Mouse (Mus musculus) left cerebral cortex, postnatal 10 days (tissue): ENCODE results near the gene Csrp1. TPM values are rescaled to one million over a fixed set of nuclear protein-coding genes. Genes with fewer than 3 reads are reported as not detected.
A peak's percentile ranks its signal among the peaks of the same experiment; 100 is the strongest.

Source experiments
- DNase-seq, 2 experiments: peaks; one replicate each; pipeline ENCODE4 v3.0.0; 2021 to 2022; ENCODE audit warnings: low spot score in 2 of 2, mixed read lengths in 1 of 2; ENCODE audit errors: extremely low spot score in 1 of 2
- intact Hi-C: fragments of 180-260 bp; cut with DNase I; formaldehyde crosslinking; loops from one replicate; pipeline ENCODE4 v1.15.1; 2025
- total RNA-seq, 2 experiments: library from RNA; stranded (reverse); gene quantifications; 2 replicates each; pipeline ENCODE4 v1.2.3; 2021

Csrp1 gene
- total RNA-seq, 2 experiments from 2014 or later: 67.3 to 85.0 TPM

DNA sequence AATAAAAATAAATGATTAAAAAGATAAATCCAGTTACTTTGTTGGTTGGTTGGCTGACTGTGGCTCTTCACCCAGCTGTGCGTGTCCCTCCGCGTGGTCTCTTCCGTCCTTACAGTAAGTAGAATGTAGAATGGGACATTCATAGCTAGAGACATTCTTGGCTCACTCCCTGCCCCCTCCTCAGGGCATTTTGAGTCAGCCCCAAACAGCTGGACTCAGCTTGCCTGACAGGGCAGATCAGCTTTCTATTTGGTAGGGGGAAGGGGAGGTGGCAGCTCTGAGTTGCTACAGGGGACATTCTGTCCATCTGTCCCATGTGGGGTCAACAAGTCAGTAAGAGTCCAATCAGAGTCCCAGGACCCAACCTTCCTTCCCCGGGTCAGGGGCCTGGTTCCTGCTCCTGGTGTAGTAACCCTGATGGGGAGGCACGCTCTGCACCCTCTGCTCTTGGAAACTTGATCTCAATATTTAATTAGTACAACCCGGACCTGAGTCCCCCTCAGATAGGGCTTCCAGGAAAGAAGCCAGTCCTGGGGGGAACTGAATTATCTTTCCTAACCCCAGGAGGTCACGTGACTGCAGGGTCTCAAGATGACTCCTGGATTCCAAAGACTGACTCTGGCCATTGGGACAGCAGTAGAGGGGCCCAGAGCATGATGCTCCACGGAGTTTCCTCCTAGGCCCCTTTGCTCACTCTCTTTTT, 43.8 kb downstream of the Csrp1 start:
- DNase-seq: no peak
- intact Hi-C loops: no loop called here

DNA sequence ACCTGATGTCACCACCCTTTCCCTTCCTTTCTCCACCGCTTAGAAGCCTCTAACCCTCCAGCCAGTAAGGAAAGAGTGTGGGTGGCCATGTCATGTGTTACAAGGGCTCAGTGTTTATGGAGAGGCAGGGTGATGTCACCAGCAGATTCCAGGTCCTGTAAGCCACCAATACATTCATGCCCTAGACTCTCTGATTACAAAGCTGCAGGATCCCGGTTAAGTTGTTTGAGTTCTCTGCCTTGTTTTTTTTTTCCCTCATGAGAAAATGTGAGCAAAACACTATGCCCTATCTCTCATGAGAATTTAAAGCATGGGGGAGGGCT, 44.3 kb downstream of the Csrp1 start:
- intact Hi-C loops: no loop called here
- no peak for DNase-seq

DNA sequence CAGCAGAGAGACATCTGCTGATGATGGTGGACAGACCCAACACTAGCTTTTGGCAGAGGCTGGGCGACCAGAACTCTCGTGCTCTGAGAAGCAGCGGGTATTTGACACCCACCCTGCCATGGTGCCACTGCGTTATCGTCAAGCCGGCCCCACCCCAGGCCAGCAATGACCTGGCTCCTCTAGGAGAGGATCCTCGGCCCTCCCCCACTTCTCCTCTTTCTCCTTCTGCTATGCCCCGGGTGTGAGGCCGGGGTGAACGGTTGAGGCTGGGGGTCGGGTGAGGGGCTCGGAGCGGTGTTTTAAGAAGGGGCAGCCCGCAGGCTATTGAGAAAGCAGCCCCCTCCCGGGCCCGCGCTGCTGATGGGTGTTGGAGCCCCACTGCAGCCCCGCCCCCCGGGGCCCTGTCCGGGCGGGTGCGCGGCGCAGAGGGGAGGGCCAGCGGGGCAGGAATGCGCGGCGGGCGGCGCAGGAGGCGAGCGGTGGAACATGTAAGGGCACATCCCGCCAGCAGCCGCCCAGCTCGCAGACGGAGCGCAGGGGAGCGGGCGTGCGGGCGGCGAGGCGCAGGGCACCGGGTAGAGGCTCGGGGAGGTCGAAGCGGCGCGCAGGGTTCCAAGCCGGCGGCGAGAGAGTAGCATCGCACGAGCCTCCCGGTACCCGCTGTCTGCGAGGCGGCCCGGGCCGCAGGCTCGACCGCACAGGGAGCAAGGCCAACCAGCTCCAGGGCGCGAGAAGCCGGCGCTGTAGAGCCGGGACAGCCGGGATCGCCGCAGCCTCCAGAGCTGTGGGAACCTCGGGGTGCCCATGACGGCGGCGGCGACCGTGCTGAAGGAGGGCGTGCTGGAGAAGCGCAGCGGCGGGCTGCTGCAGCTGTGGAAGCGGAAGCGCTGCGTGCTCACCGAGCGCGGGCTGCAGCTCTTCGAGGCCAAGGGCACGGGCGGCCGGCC, 46.1 kb downstream of the Csrp1 start, which contains the start of gene Phlda3:
Gene Phlda3 (plus strand): TSS at position 475 of the 947 bp plus-strand sequence.
- DNase-seq: peak in 1 of 2 experiments; percentile 82
- intact Hi-C loops: no loop called here

DNA sequence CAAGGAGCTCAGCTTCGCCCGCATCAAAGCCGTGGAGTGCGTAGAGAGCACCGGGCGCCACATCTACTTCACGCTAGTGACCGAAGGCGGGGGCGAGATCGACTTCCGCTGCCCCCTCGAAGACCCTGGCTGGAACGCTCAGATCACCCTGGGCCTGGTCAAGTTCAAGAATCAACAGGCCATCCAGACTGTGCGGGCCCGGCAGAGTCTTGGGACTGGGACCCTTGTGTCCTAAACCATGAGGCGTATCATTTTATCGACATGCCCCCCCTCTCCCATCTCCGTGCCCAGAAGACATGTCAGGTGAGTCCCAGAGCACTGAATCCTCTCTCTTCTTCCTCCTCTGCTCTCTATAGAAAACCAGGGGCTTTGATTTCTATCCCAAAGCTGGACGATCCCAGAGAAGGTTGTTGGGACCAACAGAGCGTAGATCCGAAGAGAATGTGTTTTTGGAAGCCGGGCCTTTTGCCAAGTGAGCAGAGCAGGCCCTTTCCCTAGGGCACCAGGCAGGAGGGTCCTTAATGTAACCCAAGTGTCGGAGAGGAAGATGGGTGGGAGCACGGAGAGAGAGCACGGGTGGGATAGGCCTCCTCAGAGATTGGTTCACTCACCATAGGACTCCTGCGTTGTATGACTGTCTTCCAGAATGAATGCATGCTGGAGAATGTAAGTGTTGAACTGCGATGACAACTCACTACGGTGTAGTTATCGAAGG, 46.9 kb downstream of the Csrp1 start:
- intact Hi-C loops: no loop called here
- peak in 1 of 2 experiments; percentile 33 for DNase-seq

DNA sequence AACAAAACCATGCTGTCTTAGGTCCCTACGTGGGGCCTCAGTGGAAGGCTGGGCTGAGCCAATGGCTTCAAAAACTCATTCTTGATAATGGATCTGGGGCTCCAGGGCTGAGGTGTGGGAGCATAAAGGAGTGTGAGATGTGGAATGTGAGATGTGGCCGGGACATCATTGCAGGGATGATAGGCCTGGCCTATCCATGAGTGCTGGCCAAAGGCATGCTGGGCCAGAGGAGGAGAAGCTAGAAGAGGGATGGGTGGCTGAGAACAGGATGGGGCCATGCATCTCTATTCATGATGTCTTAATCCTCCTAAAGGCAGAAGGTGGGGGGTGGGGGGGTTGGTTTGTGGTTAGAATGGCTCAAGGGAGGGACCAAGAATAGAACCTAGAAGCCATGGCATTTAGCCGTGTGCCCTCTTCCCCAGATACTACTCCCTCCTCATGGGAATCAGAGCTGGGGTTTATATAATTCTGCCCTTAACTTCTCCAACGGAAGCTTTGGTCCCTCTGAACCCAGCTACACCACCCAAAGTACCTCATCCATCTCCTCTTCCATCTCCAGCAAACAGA, 47.5 kb downstream of the Csrp1 start:
- intact Hi-C loops: no loop called here
- no peak for DNase-seq

DNA sequence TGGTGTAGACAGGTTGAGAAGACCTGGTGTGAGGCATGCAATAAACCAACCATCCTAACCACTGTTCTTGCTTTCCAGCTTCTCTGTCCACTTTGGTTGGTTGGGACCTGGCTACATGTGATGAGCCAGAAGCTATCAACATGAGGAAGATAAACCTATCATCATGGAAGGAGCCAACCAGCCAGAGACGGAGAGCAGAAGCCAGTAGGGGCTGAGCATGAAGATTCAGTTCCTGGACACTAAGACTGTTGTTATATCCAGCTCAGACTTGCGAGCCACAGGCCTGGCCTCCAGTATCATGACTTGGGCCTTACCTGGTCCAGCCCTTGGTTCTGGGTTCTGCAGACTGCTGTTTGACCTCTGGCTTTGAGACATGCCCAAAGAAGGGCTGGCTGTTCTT, 48.5 kb downstream of the Csrp1 start:
- DNase-seq: no peak
- intact Hi-C loops: no loop called here

DNA sequence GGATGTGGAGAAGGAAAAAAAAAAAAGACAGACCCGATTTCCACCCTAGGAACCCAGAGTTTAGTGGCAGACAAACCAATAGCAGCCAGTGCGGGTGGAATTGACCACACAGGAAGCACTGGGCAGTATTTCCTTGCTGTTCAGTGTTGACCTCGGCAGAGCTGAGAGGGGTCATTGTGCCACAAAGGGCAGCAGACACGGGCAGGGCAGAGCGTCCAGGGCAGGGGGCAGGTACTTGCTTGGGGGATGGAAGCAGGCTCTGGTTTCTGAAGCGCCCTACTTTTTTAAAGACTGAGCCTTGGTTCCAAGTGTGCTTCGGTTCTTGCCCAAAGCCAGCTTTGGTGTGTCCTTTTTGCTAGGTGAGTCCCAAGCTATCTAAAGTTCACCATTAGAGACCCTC, 50.4 kb downstream of the Csrp1 start:
- intact Hi-C loops: no loop called here
- DNase-seq: no peak

DNA sequence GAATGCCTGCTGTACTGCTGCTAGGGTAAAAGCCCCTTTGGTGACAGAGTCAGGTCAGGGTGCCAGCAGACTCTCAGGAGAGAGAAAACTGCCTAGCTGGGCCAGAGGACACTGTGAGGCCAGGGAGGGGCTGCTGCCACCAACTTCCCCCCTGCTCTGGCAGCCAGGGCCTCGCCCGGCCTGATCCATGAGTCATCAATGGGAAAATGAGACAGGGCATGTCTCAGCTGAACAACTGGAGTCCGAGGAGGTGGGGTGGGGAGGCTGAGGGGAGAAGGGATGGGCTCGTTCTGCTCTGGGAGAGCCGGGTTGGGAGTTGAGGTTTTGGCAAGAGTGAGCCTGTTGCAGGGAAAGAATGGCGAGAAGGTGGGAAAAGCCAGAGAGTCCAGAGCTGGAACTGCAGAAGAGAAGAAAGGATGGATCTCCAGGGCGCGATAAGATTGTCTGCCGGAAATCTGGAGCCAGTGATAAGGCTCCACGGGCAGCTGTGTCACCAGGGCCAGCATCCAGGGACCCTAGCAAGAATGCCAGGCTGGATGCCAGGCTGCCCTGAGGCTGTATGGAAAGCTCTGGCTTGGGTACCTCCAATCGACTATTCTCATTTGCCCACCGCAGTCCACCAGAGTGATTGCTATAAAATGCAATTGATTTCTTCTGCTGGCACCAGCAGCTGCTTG, 51.2 kb downstream of the Csrp1 start:
- no peak for DNase-seq
- intact Hi-C loops: no loop called here

DNA sequence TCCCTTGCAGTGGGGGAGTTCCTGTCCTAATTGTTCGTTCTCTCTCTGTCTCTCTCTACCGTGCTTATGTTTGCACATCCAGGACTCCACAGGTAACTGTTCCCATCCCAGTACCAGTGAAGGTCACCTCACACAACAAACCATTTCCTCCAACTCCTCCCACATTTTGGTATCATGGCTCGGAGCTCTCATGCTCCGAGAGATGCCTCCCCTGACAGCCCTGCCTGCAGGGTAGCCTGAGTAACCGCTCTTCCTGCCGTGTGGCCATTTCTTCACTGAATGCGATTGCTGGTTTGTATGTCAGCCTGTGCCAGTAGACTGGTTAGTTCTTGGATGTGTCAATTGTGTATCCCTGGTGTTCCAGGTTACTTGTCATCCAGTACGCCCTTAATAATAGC, 51.7 kb downstream of the Csrp1 start:
- intact Hi-C loops: no loop called here
- DNase-seq: no peak

DNA sequence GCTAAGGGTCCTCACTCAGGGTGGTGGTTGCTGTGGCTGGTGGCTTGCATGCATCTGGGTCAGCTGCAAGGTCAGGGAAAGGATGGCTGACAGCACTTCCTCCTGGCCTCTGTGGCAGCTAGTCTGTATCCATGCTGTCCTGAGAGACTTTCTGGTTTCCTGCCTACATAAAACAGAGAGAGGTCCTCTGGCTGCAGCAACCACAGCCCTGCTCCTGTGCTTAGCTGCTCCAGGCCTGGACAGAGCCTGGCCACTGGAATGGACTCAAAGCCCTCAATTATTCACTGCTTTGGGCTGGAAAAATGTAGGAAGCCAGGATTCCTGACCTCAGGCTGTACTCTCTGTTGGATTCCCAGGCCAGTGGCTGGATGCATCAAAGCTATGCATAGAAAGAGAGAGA, 56.7 kb downstream of the Csrp1 start:
- intact Hi-C loops: no loop called here

DNA sequence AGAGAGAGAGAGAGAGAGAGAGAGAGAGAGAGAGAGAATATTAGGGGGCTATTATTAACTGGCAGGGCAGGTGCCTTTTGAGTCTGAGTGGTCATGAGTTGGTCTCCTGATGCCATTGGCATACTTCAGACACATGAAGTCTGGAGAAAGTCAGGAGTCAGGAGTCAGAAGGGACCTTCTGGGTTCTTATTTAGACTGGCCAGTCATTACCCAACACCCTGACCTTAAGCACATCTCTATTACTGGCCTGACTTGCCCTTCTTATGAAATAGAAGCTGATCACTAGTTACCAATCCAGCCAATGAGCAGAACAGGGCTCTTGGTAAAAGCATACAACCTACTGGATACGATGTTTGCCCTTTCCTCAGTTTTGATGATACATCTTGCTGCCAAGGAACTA, 57.2 kb downstream of the Csrp1 start:
- intact Hi-C loops: no loop called here
- no peak for DNase-seq

More for the DNA sequence above, 56.7 kb downstream of the Csrp1 start:
- DNase-seq: no peak

DNA sequence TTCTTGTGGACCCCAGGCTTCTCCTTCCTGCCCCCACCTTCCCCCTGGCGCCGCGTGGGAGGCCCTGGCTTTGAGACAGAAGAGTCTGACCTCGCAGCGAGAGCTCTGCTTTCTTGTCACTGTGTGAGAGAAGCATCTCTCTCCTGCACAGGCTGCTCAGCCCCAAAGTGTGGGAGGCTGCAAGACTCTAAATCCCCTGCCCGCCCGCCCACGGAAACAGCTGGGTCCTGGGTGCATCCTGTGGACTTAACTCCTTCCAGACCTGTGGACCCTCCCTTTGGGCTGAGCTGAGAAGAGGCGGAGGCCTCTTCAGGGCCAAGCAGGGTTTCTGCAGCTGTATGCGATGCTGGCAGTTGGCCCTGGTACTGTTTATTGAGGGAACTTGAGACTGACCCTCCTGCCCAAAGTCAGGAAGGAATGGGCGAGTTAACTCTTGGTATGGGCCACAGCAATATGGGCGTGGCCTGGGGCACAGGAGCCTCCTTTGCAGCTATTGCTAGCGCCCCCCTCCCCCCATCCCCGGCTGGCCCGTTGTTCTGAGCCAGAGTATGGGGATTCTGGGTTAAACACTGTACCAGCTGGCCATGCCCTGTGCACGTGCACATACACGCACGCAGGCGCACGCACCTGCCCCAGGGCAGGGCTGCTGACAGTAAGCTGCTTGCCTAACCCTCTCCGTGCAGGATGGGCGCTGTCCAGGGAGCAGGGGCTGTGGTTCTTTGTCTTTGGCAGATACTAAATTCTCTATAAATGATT, 59.1 kb downstream of the Csrp1 start, which contains the start of gene Tnni1:
Gene Tnni1 (plus strand): TSS at position 655 of the 756 bp plus-strand sequence.
- DNase-seq: peak in 1 of 2 experiments; percentile 67
- intact Hi-C loops: no loop called here

DNA sequence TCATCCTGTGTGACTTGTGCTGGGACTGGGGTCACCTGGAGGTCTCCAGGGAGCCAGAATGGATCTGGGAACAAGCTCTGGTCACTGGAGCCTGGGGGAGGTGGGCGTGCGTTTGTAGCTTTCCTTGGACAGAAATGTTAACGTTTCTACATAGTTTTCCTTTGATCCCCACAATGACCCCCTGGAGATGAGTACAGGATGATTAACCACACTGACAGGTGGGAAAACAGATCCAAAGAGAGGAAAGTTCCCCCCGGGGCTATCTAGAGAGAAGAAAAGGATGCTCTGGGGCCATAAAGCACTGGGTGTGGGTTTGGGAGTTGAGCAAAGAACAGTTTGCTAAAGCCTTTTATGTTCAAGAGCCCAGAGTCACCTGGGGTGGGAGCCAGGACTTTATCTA, 60.8 kb downstream of the Csrp1 start:
- intact Hi-C loops: no loop called here
- no peak for DNase-seq

DNA sequence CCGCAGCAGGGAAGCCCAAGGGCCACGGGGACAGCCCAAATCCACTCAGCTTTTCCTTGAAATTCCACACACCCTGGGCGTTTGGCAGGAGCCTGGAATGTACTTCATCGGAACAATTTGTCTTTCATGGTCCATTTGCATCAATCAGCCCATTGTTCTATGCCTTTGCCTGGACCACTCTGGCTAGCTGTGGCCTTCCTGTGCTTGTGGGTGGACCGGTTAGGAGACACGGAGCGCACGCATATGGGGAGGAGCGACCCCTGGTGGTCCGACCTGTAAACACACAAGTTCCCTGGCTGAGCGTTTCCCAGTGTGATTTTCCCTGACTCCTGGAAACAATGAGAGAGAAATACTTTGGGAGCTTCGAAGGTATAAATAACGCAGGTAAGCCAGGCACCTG, 61.4 kb downstream of the Csrp1 start:
- peak; percentile 60 to 78 for DNase-seq
- intact Hi-C loops: no loop called here

DNA sequence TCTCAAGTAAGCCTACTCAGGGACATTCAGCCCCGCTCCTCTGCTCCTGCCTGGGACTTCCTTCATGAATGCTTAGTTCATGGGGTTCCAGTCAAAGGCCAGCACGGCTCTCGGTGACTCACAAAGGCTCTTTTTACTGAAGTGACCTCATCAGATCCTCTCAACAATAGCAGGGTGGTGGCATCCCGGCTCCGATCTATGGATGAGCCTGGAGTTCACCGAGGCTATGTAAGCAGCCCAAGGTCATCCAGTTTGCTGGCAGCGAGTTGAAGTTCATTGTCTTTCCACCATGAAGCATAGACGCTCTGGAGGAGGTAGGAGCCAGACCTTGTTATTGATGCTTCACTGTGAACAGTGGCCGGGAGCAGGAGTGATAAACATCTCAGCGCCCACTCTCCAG, 63.0 kb downstream of the Csrp1 start:
- DNase-seq: no peak
- intact Hi-C loops: no loop called here

DNA sequence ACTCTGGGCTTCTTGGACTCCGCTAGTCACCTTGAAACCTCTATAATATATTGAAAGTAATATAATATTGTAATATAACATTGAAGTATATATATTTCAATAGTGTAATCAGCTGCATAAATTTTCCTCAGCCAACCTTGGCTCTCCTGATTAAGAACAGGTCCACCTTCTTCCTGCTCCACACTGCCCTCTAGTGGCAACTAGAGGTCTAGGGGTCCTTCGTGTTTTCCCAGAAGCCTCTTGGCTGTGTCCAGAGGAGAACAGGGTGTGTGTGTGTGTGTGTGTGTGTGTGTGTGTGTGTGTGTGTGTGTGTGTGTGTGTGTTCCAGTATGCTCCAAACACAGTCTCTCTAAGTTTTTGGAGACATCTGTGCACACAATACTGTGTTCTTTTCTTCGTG, 67.9 kb downstream of the Csrp1 start:
- intact Hi-C loops: loop anchor here (2.0 to 5.0 kb wide), 2 partner anchors 35 to 69 kb away; no protein-coding TSS in a partner anchor
- peak; percentile 40 to 81 for DNase-seq

DNA sequence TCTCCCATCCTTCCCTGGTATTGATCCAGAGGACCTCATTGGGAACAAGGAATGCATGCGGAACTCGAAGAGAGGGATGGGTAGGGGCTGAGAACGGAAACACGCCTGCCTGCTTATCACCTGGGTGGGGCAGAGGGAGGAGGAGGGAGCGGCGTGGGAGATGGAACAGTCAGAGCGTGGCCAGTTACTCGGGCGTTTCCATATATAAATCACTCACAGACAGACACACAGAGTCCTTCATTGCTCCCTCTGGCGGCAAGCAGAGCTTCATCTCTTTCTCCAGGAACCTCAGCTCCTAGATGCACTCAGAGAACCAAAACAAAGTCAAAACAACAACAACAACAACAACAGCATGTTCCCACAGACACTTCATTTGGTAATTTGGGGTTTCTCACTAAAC, 68.8 kb downstream of the Csrp1 start:
- DNase-seq: peak in 1 of 2 experiments; percentile 60
- intact Hi-C loops: loop anchor here (2.0 to 5.0 kb wide), 2 partner anchors 36 to 70 kb away; no protein-coding TSS in a partner anchor

DNA sequence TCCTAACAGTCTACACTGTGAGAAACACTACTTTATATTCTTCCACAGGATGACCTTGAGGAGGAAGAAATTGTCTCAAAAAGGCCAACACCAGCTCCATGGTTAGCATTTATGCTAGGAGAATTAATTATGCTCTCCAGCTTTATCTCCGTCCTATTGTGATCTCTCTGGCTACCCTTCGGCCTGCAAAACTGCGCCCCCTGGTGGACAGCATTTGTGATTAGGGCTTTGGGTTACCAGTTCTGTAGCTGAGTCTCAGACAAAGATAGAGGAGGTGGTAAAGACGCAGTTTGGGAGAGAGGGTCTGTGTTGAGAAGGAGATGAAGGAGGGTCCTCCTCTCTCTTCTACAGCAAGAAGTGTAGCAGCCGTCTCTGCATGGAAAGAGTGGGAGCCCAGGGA, 70.0 kb downstream of the Csrp1 start:
- DNase-seq: peak in 1 of 2 experiments; percentile 78
- intact Hi-C loops: loop anchor here (2.0 to 5.0 kb wide), 2 partner anchors 38 to 71 kb away; no protein-coding TSS in a partner anchor
